Mouse (Mus musculus): ENCODE results near the gene Tnfrsf19.

Gene Tnfrsf19

DNA sequence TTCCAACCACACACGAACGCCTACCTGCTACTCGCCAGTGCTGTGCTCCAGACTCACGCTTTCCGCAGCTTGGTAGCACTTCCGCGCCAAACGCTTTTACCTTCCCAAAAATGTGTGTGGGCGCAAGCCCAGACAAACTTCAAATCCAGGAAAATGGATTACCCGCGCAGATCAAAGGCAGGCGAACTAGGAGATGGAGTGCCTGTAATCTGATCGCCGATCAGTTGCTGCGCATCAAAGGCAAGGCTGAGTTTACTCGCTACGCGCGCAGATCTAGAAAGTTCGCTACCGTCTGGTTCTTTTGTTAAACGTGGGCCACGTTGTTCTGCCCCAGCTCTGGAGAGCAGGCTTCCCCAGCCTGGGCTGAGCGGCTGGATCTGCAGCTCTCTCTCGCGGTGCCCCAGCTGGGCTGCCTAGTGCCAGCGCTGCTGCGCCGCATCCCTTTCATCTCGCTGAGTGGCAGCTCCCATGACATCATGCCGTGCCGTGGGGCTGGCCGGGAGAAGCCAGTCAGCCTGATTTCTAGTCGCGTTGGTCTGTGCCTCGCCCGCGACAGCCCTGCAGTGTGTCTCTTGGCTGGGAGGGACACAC lies at the start of gene Tnfrsf19:
TSS of gene Tnfrsf19 (minus strand) at position 400 of the 591 bp plus-strand sequence.
- DNase-seq (ENCODE audit: low read depth, low spot score), result peak; percentile 85

DNA sequence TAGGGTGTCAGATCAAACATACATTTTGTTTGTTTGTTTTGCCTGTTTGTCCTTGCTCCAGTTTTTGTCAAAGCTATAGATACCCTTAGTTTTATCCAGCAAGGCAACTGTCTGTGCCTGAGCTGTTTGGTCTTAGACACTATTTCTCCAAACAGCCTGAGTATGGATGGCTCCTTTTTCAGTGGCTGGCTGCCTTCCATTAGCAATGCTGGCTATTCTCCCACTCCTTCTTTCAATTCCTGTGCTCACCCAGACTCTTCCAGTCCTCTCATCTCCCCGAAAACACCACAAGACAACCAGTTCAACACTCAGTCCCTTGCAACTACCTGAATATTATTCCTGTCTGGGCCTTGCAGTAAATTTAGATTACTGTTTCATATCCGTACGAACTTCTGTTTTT lies 45.8 kb upstream of the Tnfrsf19 start:
- no peak for DNase-seq (ENCODE audit: low read depth, low spot score)

DNA sequence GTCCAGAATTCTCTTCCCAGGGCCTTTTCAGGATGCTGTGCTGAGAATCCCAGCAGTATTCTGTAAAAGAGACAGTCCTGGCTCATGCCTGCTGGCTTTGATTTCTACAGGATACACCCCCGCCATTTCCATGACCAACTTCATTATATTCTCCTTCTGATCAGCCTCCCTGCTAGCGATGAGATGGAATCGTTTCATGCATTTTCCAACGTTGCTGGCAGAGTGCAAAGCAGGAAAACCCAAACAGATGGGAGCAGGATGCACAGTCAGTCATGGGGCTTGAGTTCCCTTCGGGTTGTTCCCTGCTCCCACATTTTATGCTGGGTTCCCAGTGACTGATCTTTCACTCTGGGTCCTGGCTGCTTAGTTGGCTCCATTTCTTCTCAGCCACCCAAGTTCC lies 44.7 kb upstream of the Tnfrsf19 start:
- no peak for DNase-seq (ENCODE audit: low read depth, low spot score)

DNA sequence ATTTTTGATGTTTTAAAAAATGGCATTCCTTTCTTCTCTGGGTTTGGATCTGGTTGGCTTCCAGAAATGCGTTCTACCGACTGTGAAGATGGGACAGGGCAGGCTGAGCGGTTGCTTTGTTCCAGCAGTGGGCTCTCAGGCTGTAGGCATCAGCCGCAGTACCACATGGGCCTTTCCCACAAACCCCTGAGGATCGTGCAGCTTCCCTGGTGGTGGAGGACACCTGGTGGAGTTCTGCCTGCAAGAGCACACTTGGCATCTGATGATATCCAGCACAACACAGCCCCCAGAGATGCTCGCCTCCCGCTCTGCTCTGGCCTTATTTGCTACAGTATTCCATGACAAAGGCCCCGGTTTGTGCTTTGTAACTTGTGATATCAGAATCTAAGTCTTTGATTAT lies 41.9 kb upstream of the Tnfrsf19 start:
- no peak for DNase-seq (ENCODE audit: low read depth, low spot score)

DNA sequence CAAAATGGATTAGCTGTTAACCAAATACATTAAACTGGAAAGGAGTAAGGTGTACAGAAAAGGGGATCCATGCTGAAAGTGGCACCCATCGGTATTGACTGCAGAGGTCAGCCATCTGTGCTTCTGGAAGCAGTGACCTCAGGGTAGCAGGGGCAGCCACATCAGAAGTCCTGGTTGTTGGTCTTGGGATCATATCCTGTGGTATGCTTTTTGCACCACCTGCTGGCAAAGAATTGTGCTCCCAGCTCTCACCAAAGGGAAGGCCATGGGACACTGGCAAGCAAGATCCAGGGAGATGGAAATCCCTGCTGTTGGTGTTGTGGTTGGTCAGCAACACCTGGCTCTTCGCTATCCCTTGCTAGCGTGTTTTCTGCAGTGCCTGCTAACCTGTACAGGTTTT lies 39.0 kb upstream of the Tnfrsf19 start:
- peak; percentile 51 for DNase-seq (ENCODE audit: low read depth, low spot score)

DNA sequence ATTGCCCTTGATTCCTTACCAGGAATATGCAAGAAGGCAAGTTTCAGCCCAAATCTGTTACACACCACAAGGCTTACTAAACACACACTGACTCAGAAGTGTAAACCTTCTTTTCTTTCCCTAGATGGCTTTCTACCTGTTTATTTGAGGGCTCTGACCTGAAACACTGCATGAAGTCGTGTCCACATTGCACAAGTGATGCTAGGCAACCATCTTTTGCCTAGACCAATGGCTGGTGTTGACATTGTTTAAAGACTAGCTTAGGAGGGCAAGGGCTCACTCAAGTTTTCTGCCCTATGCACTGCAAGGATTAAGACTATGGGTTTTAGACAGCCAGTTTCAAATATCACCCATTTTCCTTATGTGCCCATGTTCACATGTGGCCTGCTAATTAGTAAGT lies 23.3 kb upstream of the Tnfrsf19 start:
- no peak for DNase-seq (ENCODE audit: low read depth, low spot score)

DNA sequence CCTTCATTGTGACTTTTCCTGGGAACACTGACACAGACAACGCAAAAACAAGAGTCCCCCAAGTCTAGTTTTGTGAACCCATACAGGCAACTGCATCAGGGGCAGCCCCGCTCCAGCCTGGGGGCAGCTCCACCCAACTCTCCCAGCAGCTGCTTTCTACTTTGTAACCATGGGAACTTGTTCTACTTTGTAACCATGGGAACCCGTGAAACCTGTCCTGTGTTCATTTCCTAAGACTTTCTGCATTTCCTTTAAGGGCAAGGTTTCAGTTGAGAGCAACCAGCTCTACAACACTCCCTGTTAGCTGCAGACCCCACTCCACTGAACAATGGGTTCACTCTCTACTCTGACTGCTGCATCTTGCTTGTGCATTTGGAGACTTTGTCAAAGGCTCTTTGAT lies 15.4 kb upstream of the Tnfrsf19 start:
- DNase-seq (ENCODE audit: low read depth, low spot score), result peak; percentile 52

DNA sequence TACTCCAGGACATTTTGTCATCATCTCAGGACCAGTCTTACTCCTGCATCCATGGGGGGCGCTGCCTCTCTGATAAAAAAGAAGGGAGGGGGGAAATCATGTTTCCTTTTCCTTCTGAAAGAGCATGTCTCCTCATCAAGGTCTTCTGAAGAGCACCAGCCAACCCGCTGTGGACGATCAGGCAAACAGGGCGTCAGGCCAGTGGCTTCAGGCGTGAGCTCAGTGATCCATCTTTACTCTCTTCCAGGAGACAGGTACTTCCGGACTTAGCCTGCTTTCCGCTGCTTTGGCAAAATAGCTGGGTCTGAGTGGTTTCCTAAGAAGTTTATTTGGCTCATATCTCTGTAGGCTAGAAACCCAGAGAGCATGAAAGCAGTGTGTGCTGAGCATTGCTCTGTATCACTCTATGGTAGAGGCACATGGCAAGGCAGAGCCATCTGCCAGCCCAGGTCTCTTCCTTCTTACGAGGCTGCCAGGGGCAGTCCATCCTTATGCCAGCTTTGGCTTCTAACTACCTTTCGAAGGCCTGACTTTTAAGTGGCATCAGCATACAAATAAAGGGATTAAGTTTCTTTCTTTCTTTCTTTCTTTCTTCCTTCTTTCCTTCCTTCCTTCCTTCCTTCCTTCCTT lies 13.1 kb upstream of the Tnfrsf19 start:
- DNase-seq (ENCODE audit: low read depth, low spot score), result no peak

DNA sequence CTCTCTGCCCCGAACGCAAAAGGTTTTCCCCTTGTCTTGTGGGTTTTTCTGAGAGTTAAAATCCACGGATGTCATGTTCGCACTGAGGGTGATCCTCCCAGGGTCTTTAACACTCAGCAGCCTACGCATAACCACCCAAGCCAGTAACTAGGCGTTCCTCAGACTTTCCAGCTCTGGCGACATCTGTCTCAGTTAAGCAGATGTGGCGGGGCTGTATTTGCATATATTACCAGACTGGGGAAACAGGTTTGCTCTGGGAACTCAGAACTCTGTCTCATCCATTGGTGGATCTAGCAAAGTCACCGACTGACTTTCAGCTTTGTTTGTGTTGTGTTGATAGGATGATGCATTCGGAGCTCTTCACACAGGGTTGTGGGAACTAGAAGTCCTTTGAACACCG lies 10.7 kb upstream of the Tnfrsf19 start:
- peak; percentile 62 for DNase-seq (ENCODE audit: low read depth, low spot score)

DNA sequence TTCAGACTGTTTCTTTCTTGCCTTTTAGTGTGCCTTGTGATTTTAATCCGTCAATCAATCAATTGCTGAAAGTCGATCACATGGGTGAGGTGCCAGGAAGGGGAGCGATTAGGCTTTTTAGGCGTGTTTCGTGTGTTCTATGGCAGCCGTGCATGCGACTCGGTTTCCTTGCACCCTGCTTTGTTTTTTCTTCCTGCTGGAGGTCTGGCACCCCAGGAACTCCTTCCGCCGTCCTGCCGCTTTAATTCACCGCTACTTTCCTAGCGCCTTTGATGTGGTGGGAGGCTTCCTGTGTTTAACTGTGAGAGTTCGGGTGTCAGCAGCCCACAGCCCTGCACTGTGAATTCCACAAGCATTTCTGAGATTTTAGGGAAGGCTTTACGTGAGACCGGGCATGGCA lies 10.2 kb upstream of the Tnfrsf19 start:
- peak; percentile 82 for DNase-seq (ENCODE audit: low read depth, low spot score)

DNA sequence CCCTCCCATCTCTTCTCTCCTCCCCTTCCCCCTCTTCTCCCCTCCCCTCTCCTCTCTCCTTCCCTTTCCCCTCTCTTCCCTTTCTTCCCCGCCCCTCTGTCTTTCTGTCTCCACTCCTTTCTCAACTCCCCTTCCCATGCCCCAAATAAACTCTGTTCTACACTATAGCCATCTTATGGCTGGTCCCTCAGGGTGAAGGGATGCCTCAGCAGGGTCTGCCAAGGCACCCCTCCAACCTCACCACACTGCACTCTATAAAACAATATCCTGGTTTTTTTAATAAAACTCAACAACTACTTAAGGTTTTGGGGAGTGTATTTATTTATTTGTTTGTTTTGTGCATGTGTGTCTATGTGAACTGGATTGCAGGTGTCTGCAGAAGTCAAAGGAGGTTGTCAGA lies 9.6 kb upstream of the Tnfrsf19 start:
- DNase-seq (ENCODE audit: low read depth, low spot score), result no peak

DNA sequence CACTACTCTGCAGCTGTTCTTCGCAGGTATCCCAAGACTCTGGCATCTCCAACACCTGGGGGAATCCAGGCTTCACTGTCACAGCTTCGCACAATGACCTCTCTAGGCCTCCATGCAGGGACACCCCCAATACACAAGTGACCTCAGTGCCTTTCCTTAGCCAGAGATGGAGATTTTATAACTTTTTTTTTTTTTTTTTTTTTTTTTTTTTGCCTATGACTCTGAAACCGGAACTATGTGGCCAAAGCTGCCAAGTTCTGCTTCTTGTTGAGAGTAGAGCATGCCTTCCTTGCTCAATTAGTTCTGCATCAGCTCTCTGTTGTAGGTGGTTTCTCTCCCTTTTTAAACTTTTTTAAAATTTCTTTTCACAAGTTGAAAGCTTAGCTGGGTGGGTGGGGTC lies 5.9 kb upstream of the Tnfrsf19 start:
- no peak for DNase-seq (ENCODE audit: low read depth, low spot score)

DNA sequence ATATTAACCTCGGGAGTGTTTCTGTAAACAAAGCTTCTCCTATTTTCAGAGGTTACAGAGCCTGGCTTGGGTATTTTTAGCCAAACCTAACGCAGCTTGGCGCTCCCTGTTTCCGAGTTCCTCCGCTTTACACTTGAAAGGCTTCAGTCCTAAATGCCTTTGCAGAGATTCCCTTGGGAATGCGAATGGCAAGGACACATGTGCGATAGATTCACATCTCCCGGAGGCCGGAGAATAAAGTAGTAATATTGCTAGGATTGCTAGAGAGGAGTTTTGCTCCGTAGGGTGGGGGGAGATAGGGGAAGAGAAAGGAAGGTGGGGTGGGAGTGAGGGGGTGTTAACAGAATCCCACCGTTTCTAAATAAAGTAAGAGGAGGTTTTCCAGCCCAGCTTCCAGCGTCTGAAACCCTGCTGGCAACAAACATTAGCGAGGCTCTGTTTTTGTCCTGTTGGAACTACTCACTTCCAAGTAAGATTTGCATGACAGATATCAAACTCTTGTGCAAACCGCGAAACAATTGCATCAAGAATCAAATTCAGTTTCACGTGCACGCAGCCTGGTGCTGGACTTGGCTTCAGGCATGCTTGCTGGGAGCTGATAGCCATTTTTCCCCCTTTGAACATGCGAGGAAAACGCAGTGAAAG lies 722 bp downstream of the Tnfrsf19 start:
- DNase-seq (ENCODE audit: low read depth, low spot score), result no peak

DNA sequence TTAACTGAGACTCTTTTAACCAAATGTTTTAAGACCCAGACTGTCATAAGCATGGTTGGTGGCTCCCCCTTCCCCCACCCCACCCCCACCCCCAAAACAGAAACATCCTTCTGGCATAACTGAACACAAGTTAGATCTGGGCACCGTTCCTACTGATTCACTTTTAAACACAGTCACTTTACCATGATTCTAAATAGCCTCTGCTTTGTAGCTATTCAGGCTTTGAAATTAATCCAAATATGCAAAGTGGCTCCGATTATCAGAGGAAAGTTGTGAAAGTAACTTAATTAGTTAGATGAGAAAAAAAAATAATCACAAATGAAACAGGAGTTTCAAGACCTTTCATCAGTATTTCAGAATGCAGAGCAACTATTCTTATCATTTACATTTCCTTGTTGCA lies 2.0 kb downstream of the Tnfrsf19 start:
- no peak for DNase-seq (ENCODE audit: low read depth, low spot score)

DNA sequence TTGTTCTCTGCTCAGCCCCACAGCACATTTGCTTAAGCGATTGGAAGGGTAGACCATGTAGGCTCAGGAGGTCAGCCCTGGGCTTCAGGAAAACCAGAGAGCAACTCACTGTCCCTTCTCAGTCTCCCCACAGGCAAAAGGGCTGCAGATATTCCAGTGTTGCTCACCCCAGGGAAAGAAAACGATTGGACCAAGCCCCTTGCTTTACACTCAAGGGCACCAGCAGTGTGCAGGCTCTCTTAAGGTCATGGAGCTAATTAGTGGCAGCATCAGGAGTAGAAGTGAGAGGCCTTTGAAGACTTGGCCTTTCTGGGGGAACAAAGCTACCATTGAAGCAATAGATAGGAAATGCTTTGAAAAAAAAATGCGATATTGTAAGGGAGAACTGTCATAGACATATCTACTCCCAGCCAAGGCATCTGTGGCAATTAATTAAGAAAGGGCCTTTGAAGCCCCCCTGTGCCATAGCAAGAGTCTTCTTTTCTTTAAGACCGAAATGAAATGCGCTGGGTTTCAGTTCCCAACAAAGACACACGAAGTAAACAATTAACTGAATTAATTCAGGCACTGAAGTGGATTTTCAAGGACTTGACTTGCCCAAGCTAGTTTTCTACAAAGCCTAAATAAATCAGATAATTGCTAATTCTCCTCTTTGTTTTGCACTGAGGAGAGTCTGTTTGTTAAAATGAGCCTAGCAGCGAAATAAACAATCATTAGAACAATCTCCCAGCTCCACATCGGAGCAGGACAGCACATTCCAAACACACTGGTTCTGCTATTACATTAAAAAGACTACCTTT lies 2.6 kb downstream of the Tnfrsf19 start:
- DNase-seq (ENCODE audit: low read depth, low spot score), result no peak

DNA sequence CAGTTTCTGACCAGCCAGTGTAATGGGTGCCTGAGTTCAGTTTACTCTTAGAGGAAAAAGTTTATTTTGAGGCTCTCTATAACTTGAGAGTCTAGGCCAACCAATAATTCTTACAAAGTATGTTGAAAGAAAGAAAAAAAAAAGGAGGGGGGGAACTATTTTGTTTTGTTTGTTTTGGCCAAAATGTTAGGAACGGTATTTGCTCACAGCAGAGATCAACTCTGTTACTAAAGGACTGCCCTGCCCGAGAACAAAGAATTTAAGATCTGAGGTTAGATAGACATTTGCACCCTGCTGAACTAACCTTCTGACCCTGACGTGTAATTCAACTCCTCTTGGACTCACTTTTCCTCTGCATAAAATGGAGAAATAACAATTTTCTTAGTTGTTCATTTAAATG lies 4.0 kb downstream of the Tnfrsf19 start:
- DNase-seq (ENCODE audit: low read depth, low spot score), result no peak

DNA sequence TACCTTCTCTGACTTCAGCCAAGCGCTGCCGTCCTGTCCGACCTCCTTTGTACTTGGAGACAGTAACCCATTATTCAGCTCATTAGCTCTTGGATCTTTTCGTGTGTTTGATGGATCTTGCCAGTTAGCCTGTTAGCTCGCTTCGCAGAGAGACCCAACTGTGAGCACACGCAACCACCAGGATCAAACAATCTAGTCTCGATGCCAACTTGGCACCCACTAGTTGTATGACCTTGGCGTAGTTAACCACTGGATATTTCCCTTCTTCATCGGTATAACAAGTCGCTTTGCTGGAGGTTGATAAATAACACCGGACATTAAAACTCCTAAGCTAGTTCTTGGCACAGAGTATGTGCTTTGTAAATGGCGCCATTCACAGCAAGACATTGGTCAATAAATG lies 6.1 kb downstream of the Tnfrsf19 start:
- no peak for DNase-seq (ENCODE audit: low read depth, low spot score)

DNA sequence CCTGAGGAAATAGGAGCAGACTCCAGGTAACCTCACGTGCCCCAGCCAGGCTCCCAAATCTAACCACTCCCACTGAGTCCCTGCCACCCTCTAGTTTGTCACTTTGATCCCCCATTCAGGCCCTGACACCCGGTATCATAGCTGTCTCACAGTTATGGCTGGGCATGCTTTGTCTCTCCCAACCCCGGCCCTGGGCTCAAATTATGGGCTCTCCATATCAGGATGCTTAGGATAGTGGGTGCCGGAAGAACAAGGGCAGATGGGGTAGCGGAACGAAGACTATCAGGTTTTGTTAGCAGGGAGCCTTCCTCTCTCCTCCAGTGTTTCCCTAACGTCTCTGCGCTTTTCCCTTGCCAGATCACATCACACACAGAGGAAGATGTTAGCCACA lies 8.2 kb downstream of the Tnfrsf19 start:
- DNase-seq (ENCODE audit: low read depth, low spot score), result no peak

DNA sequence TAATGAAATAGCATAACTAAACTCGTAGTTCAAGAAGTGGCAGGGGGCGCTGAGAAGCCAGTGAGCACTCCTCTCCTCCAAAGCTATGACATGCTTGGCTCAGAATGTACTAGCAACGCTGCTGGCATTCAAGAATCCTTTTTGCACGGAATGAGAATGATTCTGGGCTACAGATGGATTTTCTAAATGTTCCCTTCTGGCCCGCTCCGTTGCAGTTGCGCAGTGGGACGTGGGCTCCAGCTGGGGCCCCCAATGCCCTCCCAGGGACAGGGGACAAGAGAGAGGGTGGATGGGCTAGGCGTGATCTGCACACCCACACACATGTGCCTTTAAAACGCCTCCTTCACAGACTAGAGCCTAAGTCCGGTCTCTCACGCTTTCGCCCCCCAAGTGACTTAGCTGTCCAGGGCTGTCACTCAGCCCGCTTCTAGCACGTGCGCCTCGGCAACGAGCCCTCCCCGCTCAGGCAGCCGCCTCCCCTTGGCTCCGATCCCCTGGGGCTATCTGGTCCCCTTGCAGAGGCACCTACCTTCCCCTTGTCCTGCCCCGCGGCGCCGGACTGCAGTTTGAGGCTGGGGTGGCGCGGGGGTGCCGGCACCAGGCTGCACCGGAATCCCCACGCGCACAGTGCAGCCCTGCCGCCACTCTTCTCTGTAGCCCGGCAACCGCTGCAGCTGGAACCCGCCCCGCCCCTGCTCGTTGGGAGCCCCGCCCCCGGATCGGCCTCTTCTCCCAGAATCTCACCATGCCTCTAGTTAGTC lies 8.8 kb downstream of the Tnfrsf19 start:
- DNase-seq (ENCODE audit: low read depth, low spot score), result no peak

DNA sequence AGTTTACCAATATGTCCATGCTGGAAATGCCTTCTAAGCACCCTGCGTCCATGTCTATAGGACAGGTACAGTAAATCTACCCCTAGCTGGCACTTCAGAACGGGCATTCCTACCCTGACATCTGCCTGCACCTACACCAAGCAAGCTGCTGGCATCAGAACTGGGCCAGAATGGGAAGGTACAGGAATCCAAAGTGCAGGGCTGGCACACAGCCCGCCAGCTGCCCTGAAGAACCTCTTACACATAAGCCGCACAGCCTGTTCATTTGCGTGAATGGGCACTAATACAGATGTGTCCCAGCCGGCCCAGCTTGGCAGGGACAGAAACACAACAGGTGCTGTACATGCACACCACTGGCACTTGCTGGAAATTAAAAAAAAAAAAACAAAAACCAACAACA lies 15.9 kb downstream of the Tnfrsf19 start:
- DNase-seq (ENCODE audit: low read depth, low spot score), result no peak

DNA sequence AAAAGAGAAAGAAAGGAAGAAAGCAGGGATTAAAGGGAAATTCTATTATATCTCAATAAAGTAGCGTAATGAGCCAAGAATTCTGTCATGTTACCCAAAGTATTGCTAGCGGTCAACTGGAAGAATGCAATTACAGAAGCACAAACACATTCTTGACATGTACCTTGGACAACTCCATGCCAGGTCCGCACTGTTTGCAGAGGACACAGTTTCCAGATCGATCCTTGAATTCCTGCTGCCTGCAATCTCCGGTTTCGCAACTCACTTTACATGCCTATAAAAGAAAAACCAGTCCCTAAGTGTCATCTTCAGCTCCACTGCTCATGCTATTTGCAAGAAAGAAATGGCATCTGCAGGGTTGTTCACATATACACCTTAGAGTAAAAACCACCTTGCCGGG lies 22.3 kb downstream of the Tnfrsf19 start:
- DNase-seq (ENCODE audit: low read depth, low spot score), result no peak

DNA sequence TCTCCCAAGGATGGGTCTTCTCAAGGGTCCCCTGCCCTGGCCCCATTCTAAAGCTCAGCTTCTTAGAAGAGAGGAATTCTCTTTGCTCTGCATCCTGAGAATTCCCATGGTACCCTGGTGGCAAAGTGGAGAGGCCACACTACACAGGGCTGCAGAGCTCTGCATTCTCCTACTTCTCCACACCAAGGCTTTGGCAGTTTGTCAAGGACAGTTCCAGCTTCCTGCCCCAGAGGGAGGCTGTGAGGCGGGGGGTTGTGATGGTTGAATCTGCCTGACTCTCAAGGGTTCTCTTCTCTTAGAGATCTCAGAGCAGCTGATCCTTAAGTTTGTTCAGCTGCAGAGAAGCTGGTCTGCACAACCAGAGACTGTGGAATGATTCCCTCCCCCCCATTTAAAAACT lies 23.9 kb downstream of the Tnfrsf19 start:
- no peak for DNase-seq (ENCODE audit: low read depth, low spot score)
